Mouse (Mus musculus) adrenal gland, adult 2 months (tissue): ENCODE data around the gene Trat1. TPM values are rescaled to one million over a fixed set of nuclear protein-coding genes. Genes with fewer than 3 reads are reported as not detected.

Experiments
- DNase-seq: peaks from one replicate; pipeline ENCODE4 v3.0.0; 2021
- long read RNA-seq: library from polyadenylated mRNA; stranded (forward); transcript quantifications from one replicate; pipeline ENCODE4 v2.0.0, GENCODE M21; 2021
- polyA plus RNA-seq: library from polyadenylated mRNA; depleted of rRNA; stranded (reverse); fragments of >200 nt; gene quantifications from 2 replicates; pipeline ENCODE4 v1.2.3, GENCODE M21; 2012; rRNA removed
- total RNA-seq, 2 experiments: library from RNA; stranded (reverse); gene quantifications; 2 replicates each; pipeline ENCODE4 v1.2.3; 2021

Trat1 gene
- total RNA-seq (not detected), polyA plus RNA-seq (not detected in 2 replicates)
- long read RNA-seq, result 0 reads

- DNase-seq, result no peak
These were observed at the start of gene Trat1 for GRCm38 (mm10) chr16:48771971-48772445. Gene Trat1 (minus strand): TSS chr16:48772021.

GRCm38 (mm10) chr16:48818524-48818923 is 46.7 kb upstream of the Trat1 start:
- DNase-seq, result no peak

GRCm38 (mm10) chr16:48816695-48817094 is 44.9 kb upstream of the Trat1 start, which contains the start of gene Retnlb:
Gene Retnlb (plus strand): TSS chr16:48816856.
- DNase-seq, result no peak

- DNase-seq, result no peak
These were observed 40.1 kb upstream of the Trat1 start for GRCm38 (mm10) chr16:48811881-48812436.

GRCm38 (mm10) chr16:48809374-48809773 is 37.6 kb upstream of the Trat1 start:
- no peak for DNase-seq

GRCm38 (mm10) chr16:48806521-48806920 is 34.7 kb upstream of the Trat1 start:
- no peak for DNase-seq

GRCm38 (mm10) chr16:48805412-48805811 is 33.6 kb upstream of the Trat1 start:
- DNase-seq, result no peak

GRCm38 (mm10) chr16:48800906-48801305 is 29.1 kb upstream of the Trat1 start:
- DNase-seq, result no peak

- peak; percentile 22 for DNase-seq
These were observed 27.6 kb upstream of the Trat1 start for GRCm38 (mm10) chr16:48799470-48799869.

- no peak for DNase-seq
These were observed 26.5 kb upstream of the Trat1 start for GRCm38 (mm10) chr16:48798285-48798684.

GRCm38 (mm10) chr16:48788704-48789185 is 16.9 kb upstream of the Trat1 start:
- no peak for DNase-seq

GRCm38 (mm10) chr16:48786258-48786657 is 14.4 kb upstream of the Trat1 start:
- no peak for DNase-seq

- no peak for DNase-seq
These were observed 5.4 kb upstream of the Trat1 start for GRCm38 (mm10) chr16:48777254-48777653.

- DNase-seq, result no peak
These were observed 2.6 kb downstream of the Trat1 start for GRCm38 (mm10) chr16:48769183-48769582.

GRCm38 (mm10) chr16:48760643-48761481 is 11.0 kb downstream of the Trat1 start:
- no peak for DNase-seq

GRCm38 (mm10) chr16:48750145-48750827 is 21.5 kb downstream of the Trat1 start:
- no peak for DNase-seq

GRCm38 (mm10) chr16:48745418-48745817 is 26.4 kb downstream of the Trat1 start:
- no peak for DNase-seq

GRCm38 (mm10) chr16:48745011-48745410 is 26.8 kb downstream of the Trat1 start:
- no peak for DNase-seq

- no peak for DNase-seq
These were observed 30.3 kb downstream of the Trat1 start for GRCm38 (mm10) chr16:48741549-48741948.

- no peak for DNase-seq
These were observed 31.8 kb downstream of the Trat1 start for GRCm38 (mm10) chr16:48739974-48740373.

- DNase-seq, result no peak
These were observed 33.4 kb downstream of the Trat1 start for GRCm38 (mm10) chr16:48738429-48738828.

- DNase-seq, result no peak
These were observed 34.9 kb downstream of the Trat1 start for GRCm38 (mm10) chr16:48736890-48737289.

- no peak for DNase-seq
These were observed 51.6 kb downstream of the Trat1 start for GRCm38 (mm10) chr16:48720259-48720658.
